Mouse (Mus musculus) thymus, adult 2 months (tissue): ENCODE measurements around the gene Tmem121b.

Experiments used
- CTCF ChIP-seq: fragments of 200-500 bp; IDR thresholded peaks from 2 replicates; pipeline ENCODE4 v1.5.1; 2012; ENCODE audit warnings: mild to moderate bottlenecking, control low read depth, low read length, moderate library complexity, borderline replicate concordance; ENCODE audit not compliant: control insufficient read depth, poor library complexity, insufficient read depth; ENCODE audit errors: extremely low read depth
- POLR2A ChIP-seq: fragments of 200-500 bp; IDR thresholded peaks from 2 replicates; pipeline ENCODE4 v1.6.1; 2012; ENCODE audit warnings: mild to moderate bottlenecking, low read length, control low read depth, moderate library complexity; ENCODE audit not compliant: control insufficient read depth, poor library complexity, insufficient read depth; ENCODE audit errors: extremely low read depth

DNA sequence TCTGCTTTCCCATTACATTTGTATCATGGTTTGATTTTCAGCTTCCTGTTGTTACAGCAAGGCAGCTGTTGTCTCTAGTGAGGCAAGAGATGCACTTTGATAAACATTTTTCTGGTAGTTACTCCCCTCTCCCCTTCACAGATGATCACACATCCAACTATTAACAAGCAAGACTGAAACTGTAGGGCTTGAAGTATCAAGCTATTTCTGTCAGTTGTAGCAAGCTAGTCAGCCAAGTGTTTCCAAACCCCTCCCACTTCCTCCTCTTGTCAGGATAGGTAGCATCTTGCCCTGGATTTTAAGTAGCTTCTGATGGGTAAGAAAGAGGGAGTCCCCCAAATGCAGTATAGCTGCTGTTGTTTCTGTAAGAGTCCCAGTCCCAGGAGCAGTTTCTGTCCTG lies 23.8 kb downstream of the Tmem121b start:
- TF ChIP-seq POLR2A = no peak
- no peak for TF ChIP-seq CTCF
